Mouse (Mus musculus) limb, embryonic 14.5 days (tissue): Measurements from ENCODE around the gene Wdfy3. TPM values are rescaled to one million over a fixed set of nuclear protein-coding genes. Genes with fewer than 3 reads are reported as not detected.
A peak's percentile ranks its signal among the peaks of the same experiment; 100 is the strongest.

Experiments used
- ATAC-seq: fragments of 200-750 bp; cut with Nextera tagmentation; 2 replicates; pipeline ENCODE4 v1.8.0; 2017; ENCODE audit warnings: low read depth, moderate number of reproducible peaks, moderate TSS enrichment; ENCODE audit not compliant: low FRiP score
- DNase-seq: peaks from one replicate; pipeline ENCODE4 v3.0.0-alpha.2; 2015; ENCODE audit warnings: low spot score
- H3K27ac ChIP-seq: fragments of 300-500 bp; sonication (generic); replicated peaks from 2 replicates; pipeline ENCODE4 v1.5.1; 2014; ENCODE audit warnings: low read depth, mild to moderate bottlenecking, low read length, moderate library complexity, mixed read lengths
- H3K27me3 ChIP-seq: fragments of 300-500 bp; sonication (generic); 2 replicates; pipeline ENCODE4 v1.6.1; 2014; ENCODE audit warnings: low read length, mixed read lengths; ENCODE audit not compliant: control insufficient read depth, insufficient read depth
- H3K36me3 ChIP-seq: fragments of 300-500 bp; sonication (generic); 2 replicates; pipeline ENCODE4 v1.6.1; 2014; ENCODE audit warnings: mild to moderate bottlenecking, low read length, moderate library complexity, mixed read lengths; ENCODE audit not compliant: control insufficient read depth, insufficient read depth
- H3K4me1 ChIP-seq: fragments of 300-500 bp; sonication (generic); 2 replicates; pipeline ENCODE4 v1.6.1; 2014; ENCODE audit warnings: antibody characterized with exemption, low read length, mixed read lengths; ENCODE audit not compliant: control insufficient read depth, insufficient read depth
- H3K4me2 ChIP-seq: fragments of 300-500 bp; sonication (generic); replicated peaks from 2 replicates; pipeline ENCODE4 v1.6.1; 2014; ENCODE audit warnings: low read depth, mild to moderate bottlenecking, low read length, moderate library complexity; ENCODE audit not compliant: severe bottlenecking
- H3K4me3 ChIP-seq: fragments of 300-500 bp; sonication (generic); replicated peaks from 2 replicates; pipeline ENCODE4 v1.5.1; 2014; ENCODE audit warnings: low read length
- H3K9ac ChIP-seq: fragments of 300-500 bp; sonication (generic); 2 replicates; pipeline ENCODE4 v1.6.1; 2014; ENCODE audit warnings: mild to moderate bottlenecking, low read depth, low read length, moderate library complexity; ENCODE audit not compliant: severe bottlenecking
- H3K9me3 ChIP-seq: fragments of 300-500 bp; sonication (generic); 2 replicates; pipeline ENCODE4 v1.6.1; 2016; ENCODE audit warnings: low read length; ENCODE audit not compliant: control insufficient read depth
- POLR2A ChIP-seq: fragments of 200-500 bp; IDR thresholded peaks from 2 replicates; pipeline ENCODE4 v1.8.0; 2012; ENCODE audit warnings: inconsistent platforms, mild to moderate bottlenecking, moderate library complexity, borderline replicate concordance; ENCODE audit not compliant: insufficient read depth, insufficient read length; ENCODE audit errors: extremely low read depth
- WGBS: fragments of 180-500 bp; shearing (Covaris S2); extraction: QIAGEN DNeasy Blood & Tissue Kit; methylation state at CpG from one replicate; pipeline ENCODE4 v1.1.7; 2014; 5-methylcytosine and 5-hydroxymethylcytosine counted together
- polyA plus RNA-seq, 2 experiments: library from polyadenylated mRNA; depleted of rRNA in 1 of 2; stranded (reverse) in 1 of 2; unstranded in 1 of 2; fragments of >200 nt; fragmentation: Nextera tagmentation in 1 of 2; extraction: Ambion mirVana in 1 of 2; gene quantifications; 2 replicates each; pipeline versions ENCODE4 v1.2.1 to v1.2.3; 2012 to 2014

The Wdfy3 gene
- polyA plus RNA-seq, 2 experiments: 21.1 to 30.9 TPM

DNA sequence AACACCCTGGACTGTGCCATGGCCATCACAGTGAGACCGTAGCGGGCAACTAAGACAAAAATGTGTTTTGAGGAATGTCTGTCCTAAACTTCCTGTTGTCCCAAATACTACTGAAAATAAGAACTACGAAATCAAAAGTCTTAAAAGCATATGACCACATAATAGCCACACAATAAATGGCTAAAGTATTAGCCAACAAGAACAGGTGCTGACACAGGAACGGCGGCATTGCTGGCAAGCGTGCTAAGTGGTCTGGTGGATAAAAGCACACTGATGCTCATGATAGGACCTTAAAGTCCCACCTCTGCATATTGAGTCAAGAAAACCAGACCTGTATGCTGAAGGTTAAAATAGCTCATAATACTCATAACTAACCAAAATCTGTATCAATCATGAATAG, 3.3 kb downstream of the Wdfy3 start:
- Histone ChIP-seq H3K9me3 (no peaks in the 10 kb centered on the region), H3K27me3 (no peaks in the 10 kb centered on the region), H3K36me3 (no peaks in the 10 kb centered on the region), H3K9ac (no peak overlapping the region), H3K4me3 (no peak overlapping the region), H3K27ac (no peak overlapping the region), H3K4me2 (no peak overlapping the region), H3K4me1 (peaks cover 37% of the 10 kb centered on the region)
- DNase-seq (no peak), ATAC-seq (no peak)
- no peak for TF ChIP-seq POLR2A
- 93% methylated on average over 6 of the region's 6 CpGs for WGBS

DNA sequence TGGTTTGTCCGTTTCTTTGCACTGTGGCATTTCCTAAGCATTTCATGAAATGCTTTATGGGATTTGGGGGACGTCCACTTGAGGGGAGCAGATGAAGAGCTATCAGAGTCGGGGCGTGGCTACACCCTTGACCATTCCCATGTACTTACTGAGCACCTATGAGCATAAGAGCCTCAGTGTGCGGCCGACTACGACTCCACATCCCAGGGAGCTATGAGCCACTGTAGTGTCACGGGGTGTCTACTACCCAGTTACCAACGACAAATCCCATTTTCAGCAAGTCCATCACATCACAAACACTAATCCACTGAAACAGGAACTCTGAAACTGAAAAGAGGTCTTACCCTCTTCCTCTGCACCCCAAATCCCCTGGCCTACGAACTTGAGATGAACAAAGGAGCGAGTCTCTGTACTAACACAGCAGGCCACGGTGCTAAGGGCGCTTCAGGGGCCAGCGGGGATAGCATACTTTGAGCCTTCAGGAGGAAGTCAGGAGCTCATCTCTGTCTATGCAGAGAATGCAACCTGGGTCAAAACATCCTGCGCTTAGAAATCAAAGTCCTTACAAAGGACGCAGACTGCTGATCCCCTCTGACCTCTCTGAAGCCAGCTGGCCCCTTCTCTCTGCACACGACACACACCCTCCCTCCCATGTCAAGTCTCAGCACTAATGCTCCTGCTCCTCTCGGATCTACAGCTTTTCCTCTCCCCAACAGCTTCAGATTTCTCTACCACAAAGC, 6.5 kb downstream of the Wdfy3 start:
- ATAC-seq: no peak
- Histone ChIP-seq H3K27me3 (no peaks in the 10 kb centered on the region), H3K36me3 (no peaks in the 10 kb centered on the region), H3K27ac (no peak overlapping the region; the same call in 1 of the 2 replicates), H3K9ac (no peak overlapping the region), H3K9me3 (no peaks in the 10 kb centered on the region), H3K4me3 (no peak overlapping the region), H3K4me1 (peaks cover 32% of the 10 kb centered on the region), H3K4me2 (no peak overlapping the region)
- no peak for TF ChIP-seq POLR2A
- WGBS: 66% methylated on average over 17 of the region's 18 CpGs
- DNase-seq: no peak

DNA sequence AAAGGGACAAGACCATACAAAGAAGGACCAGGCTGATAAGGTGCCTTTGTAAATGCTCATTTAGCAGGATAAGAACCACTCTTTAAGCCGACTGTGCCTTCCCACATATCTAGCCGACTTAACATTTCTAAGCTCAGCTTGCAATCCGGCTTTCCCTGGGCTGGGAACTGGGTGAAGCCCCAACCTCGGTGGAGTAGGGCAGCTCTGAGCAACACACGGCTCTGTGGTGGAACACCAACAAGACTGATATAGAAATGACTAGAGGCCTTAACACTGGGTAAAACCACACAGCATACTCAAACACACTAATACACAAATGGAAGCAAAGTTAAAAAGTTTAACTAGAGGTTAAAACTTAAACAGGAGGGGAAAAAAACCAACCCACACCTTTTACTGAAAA, 7.9 kb downstream of the Wdfy3 start:
- Histone ChIP-seq H3K27me3 (no peaks in the 10 kb centered on the region), H3K4me3 (no peak overlapping the region), H3K4me2 (no peak overlapping the region), H3K27ac (no peak overlapping the region), H3K9ac (no peak overlapping the region), H3K36me3 (no peaks in the 10 kb centered on the region), H3K4me1 (peaks cover 25% of the 10 kb centered on the region), H3K9me3 (no peaks in the 10 kb centered on the region)
- ATAC-seq (no peak), DNase-seq (no peak)
- no peak for TF ChIP-seq POLR2A
- WGBS: 75% methylated on average over 5 of the region's 5 CpGs

DNA sequence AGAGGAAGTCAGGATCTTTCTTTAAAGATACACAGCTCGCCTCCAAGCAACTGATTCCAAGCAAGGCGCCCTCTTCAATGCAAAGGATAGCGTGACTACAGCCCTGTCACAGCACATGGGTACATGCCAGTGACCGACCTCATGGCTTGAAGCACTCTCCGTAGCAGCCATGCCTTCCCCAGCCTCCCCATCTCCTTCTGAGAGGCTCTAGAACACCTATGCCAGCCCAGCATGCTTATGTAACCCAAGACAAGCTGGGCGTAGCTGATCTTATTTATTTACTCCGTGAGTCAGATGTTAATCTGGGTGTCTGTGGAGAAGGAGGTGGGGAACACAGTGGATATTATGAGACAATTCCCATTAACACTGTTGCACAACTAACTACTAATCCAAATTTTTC, 13.8 kb downstream of the Wdfy3 start:
- Histone ChIP-seq H3K27ac (no peak overlapping the region), H3K9ac (no peak overlapping the region), H3K27me3 (no peaks in the 10 kb centered on the region), H3K9me3 (no peaks in the 10 kb centered on the region), H3K36me3 (no peaks in the 10 kb centered on the region), H3K4me1 (peaks cover 26% of the 10 kb centered on the region), H3K4me2 (no peak overlapping the region), H3K4me3 (no peak overlapping the region)
- DNase-seq (no peak), ATAC-seq (no peak)
- no peak for TF ChIP-seq POLR2A
- WGBS: 73% methylated on average over 7 of the region's 7 CpGs

DNA sequence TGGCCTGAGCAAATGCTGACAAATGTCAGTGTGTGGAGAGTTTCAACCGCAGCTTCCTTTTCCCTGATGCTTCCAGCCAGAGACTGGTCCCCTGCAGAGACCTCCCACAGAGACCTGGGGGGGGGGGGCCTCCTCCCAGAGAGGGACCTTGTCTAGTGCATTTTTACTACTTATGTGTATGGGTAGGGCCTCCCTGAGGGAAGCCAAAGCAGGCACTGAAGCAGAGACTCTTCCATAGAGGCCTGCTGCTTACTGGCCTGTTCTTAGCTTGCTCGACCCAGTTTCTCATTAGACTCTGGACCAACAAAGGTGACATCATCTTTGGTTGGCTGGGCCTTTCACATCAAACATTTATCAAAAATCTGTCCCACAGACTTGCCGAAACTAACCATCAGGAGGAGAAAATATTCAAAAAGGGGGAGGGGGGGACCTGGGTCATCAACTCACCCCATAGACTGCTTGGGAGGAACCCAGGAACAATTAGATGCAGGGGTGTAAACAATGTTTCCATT, 14.5 kb downstream of the Wdfy3 start:
- DNase-seq: no peak
- H3K4me2 ChIP-seq: 0 out of 2 replicates have a peak overlapping the region, but pooled peaks have one; percentile 11
- H3K9ac ChIP-seq: no peak overlapping the region
- no peaks in the 10 kb centered on the region for H3K9me3 ChIP-seq
- no peaks in the 10 kb centered on the region for H3K27me3 ChIP-seq
- no peak for TF ChIP-seq POLR2A
- no peak for ATAC-seq
- H3K27ac ChIP-seq: peak overlapping the region; percentile 13; the same call in 1 of the 2 replicates
- no peaks in the 10 kb centered on the region for H3K36me3 ChIP-seq
- H3K4me1 ChIP-seq: peaks cover 24% of the 10 kb centered on the region
- H3K4me3 ChIP-seq: no peak overlapping the region
- WGBS: 38% methylated on average over 3 of the region's 3 CpGs
